Mouse (Mus musculus) brain, embryonic 14.5 days (tissue): ENCODE data around the gene Col28a1.

ENCODE experiments used
- CTCF ChIP-seq: fragments of 200-500 bp; IDR thresholded peaks from 2 replicates; pipeline ENCODE4 v1.5.1; 2012; ENCODE audit warnings: inconsistent platforms, mild to moderate bottlenecking, moderate library complexity, borderline replicate concordance; ENCODE audit not compliant: insufficient read depth, insufficient read length; ENCODE audit errors: extremely low read depth
- POLR2A ChIP-seq: fragments of 200-500 bp; IDR thresholded peaks from 2 replicates; pipeline ENCODE4 v1.6.1; 2012; ENCODE audit warnings: mild to moderate bottlenecking, inconsistent platforms, borderline replicate concordance; ENCODE audit not compliant: poor library complexity, insufficient read depth, insufficient read length, severe bottlenecking; ENCODE audit errors: extremely low read depth

GRCm38 (mm10) chr6:8210661-8211060, 18.2 kb upstream of the Col28a1 start:
- TF ChIP-seq CTCF (no peak), POLR2A (no peak)
